Mouse (Mus musculus) activated CD4-positive, CD25-positive, alpha-beta regulatory T cell, adult 4 months (primary cell): ENCODE data around the gene Gtf2a1l. TPM values are rescaled to one million over a fixed set of nuclear protein-coding genes. Genes with fewer than 3 reads are reported as not detected.

Experiments
- ATAC-seq: one replicate; pipeline ENCODE4 v1.8.0; 2017
- polyA plus RNA-seq, 2 experiments: library from polyadenylated mRNA; unstranded; fragments of 100-300 nt; shearing (Covaris generic); gene quantifications; one replicate each; pipeline ENCODE4 v1.2.1; 2017

Gtf2a1l gene
- polyA plus RNA-seq, 2 experiments from 2014 or later = 0.61 TPM; not detected in 1

DNA sequence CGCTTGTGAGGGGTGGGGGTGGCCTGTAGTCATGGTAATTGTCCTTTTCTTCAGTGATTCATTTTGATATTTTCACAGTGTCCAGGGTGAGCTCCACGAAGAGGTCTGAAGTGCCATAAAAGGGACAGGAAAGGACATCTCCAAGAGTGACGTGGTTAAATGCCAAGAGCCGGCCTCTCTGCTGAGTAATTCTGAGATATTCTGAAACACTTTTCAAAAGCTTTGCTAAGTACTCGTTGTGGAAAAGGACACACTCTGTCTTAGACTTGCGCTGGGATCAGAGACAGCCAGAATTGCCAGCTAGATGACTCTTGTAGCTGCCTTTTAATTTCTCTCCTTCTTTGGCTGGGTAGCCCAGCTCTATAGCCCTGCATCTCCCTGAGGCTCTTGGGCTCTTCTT lies 9.9 kb upstream of the Gtf2a1l start:
- no peak for ATAC-seq

DNA sequence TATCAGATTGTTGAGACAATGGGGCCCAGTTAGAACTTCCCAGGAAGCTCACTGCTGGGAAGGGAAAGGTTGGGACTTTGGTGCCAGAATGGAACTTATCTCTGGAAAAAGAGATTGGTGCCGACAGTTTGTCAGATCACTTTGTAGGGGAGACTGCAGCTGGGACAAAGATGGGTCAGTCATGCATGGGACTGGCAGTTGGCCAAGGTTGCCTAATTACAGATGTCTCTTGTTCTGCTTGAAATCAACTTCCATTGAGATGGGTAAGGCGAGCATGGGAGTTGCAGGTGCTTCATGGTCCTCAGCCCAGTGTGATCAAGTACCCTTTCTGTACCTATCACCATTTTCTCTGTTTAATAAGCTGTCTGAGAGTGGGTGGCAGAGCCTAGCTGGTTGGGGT lies 2.4 kb upstream of the Gtf2a1l start:
- ATAC-seq = no peak

DNA sequence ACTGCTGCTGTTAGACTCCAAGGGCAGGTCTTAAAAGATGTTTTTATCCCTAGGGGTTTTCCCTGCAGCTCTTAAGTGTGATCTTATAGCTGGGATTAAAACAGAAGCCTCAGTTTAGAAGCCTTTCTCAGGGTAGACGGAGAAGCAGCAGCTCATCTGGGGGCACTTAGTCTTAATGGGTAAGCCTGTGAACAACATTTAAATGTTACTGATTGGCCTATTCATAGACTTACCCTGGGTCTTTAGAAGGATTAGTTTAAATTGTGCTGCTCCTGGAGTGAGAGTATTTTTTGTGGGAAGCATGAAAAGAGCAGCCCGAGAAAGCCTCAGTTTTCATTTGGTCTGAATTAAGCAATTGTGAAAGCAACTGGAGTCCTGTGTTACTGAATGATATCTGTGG lies 1.5 kb downstream of the Gtf2a1l start:
- no peak for ATAC-seq

DNA sequence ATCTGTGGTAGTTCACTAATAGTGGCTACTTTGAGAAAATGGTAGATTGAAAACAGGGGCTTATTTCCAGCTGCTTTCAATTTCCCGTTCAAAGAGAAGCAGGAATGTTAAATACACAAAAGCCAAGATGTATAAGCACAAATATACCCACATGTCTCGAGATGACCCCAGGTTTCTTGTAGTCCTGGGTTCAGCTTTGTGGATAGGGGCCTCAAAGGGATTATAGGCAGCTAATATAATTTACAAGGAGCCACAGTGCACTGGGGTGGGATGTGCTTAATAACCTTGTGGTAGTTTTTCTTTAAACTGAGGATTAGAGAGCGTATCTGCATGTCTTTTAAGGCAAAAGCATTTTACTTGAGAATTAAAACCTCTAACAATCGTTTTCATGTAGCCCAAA lies 2.3 kb downstream of the Gtf2a1l start:
- no peak for ATAC-seq

DNA sequence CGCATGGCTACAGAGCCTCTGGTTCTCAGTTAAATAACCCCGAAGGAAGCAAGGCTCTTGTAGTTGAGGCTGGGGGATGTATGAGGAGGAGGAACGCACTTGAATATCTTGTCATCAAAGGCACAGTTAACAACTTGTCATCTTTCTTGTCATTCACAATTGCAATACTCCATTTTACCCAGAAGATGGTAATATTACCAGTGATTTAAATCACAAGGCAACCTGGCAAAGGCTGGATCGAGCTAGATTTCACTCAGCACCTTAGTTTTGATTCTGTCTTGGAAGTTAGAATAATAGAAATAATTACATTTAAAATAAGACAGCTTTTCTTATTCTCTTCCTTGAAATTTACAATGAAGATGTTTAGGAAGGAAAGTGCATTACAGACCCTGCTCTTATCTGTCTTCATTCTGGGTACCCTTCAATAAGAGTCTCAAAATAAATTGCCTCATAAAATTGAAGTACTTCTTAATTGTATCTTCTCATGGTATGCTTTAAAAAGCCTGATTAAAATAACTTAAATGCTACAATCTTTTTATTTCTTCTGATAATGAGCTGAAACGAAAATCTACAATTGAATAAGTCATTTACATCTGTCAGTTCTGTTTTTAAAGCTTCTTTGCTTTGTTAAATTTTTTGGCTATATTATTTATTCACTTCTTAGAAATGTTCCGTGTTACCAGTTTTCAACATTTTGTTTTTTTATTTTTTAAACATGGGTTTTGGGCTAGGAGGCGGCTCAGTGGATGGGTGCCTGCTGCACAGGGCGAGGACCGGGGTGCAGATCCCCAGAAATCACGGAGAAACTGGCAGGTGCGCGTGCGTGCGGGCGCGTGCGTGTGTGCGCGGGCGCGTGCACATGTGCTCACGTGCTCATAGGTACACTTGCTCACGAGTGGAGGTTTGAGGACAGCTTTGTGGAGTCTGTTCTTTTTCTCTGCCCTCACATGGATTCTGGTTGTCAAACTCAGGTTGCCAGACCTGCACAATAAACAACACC lies 7.2 kb downstream of the Gtf2a1l start:
- ATAC-seq = no peak

DNA sequence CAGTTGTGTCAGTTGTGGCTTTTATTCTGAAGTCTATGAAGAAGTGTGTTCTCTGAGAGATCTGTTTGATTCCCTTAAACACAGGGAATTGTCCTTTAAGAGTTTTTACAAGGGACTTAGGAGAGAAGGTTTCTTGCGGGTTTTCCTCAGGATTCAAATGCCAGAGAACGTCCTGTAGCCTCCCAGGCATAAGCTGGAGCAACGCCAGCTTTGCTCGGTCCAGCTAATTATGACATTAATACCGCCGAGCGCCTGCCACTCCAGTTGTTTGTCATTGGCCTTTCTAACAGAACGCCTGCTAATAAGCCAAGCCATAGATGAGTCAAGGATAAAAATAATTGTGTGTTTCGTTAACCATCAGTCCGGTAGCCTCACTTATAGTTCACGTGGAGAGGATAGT lies 19.8 kb downstream of the Gtf2a1l start:
- no peak for ATAC-seq

DNA sequence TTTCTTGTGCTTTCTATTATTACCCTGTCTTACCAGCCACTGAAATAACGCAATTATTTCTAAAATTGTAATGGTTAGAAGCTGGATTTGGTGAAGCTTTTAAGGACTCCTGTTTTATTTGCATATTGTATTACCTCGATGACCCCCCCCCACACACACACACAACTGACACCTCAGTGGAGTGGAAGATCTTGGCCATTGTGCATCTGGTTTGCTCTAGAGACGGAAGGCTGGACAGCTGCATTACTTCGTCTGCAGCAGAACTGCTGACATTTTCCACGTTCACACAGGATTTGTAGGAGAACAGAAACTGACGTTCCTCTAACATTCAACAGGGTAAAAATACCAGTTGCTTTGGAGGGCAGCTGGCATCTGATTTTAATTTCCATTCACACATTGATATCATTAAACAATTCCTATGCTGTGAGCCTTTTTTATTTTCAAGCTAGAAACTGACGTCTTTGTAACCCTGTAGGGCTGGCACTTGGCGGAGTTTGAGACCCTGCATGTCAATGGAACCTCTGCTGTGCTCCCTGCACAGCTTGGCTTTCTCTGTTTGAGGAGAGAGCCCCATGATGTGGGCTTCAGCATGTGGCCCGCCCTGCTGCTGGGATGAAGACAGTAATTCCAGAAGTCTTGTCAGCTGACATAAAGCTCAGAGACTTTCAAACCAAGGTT lies 28.3 kb downstream of the Gtf2a1l start:
- no peak for ATAC-seq

DNA sequence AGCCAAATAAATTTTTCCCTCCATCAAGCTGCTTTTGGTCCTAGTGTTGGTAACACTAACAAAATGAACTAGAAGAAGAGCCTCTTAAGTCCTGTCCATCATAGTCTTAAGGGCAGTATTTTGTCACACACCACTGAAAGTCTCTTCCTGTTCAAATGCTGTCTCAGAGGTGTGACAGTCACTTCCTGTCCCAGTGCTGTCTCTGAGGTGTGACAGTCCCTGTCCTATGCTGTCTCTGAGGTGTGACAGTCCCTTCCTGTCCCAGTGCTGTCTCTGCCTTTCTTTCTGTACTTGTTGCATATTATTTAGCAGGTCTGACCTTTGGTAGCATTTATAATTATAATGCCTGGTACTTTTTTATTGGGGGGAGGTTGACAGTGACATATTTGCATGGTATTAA lies 32.4 kb downstream of the Gtf2a1l start:
- peak; percentile 63 for ATAC-seq

DNA sequence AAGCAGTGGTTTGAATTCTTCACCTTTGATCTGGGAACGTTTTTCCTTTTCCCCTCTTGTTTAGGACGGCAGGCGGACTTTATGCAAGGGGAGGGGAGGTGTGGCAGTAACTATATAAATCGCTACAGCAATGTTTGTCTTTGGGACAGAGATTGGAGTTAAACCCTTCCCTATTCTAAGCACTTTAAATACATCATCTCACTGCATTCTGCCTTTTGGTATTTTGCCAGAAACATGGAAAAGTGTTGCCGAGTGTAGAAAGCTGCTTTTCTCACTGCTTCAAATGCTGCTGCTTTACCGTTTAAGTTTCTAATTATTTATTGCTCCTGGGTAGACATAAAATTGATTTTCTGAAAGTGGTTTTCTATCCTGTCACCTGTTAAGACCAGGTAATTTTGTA lies 33.9 kb downstream of the Gtf2a1l start:
- ATAC-seq = no peak

DNA sequence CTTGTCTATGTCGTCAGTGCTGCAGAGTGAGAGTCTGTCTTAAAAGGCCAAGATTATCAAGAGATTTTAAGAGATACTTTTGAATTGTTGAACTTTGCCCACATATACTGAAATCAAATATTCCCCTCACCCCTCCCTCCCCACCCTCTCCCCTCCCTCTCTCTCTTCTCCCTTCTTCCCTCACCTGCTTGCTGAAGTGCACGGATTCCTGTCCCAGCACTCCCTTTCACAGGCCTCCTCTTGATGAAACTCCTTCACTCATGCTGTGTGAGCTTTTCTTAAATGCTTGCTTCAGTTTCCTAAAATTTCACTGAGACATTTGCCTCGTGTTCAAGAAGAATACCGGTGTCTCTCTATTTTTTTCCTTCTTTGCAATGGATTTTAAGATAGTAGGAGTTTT lies 34.7 kb downstream of the Gtf2a1l start:
- ATAC-seq = no peak

DNA sequence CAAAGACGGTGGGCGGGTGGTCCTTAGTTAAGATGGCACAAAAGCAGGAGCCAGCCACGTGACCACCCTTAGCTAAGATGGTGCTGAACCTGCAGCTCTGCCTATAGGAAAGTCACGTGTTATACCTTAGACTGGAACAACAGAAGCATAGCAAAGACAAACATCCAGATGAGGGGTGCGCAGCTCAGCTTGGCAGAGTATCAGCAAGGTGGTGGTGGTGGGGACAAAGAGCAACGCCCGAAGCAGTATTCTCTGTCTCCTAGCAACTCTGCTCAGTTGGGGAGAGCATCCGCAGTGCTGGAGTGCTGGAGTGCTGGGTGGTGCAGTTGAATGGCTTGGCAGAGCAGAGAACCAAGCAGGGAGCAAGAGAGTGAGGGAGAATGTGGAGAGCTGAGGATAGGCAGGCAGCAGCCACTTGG lies 37.8 kb downstream of the Gtf2a1l start:
- ATAC-seq = no peak

DNA sequence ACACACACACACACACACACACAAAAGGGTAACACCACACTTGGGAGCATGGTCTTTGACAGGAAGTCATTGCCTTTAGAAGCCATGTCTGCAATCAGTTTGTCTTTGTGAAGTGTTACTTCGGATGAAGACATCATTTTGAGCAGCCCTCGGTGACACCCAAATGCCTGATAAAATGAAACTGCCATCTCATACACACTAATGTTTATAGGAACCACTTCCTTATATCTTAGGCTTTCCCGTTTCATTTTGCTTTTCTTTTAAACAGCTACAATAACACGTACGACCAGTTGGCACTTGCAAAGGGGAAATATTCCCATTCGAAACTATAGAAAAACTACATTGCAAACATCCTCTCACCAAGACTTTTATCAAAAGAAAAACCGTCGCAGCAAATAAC lies 81.2 kb downstream of the Gtf2a1l start:
- ATAC-seq = no peak

DNA sequence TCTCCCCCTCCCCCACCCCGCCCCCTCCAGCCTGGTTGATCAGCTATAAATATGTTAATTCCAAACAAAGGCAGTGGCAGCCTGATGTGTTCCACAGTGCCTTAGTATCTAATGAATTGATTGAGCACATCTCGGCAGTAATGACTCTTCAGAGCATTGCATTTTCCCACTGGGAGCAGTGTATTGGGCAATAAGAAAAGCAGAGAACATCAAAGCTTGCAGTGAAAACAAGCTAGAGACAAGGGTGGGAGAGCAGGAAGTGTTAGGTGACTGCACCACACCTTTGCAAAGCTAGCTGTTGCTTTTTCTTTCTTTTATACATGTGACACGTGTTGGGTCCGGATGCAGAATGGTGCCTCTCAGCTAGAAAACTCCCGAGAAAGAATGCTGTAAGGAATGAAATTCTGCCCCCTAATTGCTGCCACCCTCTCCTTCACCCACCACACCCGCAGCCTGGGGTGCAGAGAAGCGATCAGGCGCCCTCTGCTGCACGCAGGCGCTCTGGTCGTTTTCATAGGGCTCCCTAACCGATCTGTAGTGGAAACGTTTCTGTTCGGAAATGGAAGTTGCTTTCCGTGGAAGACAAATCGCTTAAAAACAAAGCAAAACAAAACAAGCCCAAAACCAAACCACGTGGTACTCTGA lies 84.5 kb downstream of the Gtf2a1l start:
- ATAC-seq = peak; percentile 70

DNA sequence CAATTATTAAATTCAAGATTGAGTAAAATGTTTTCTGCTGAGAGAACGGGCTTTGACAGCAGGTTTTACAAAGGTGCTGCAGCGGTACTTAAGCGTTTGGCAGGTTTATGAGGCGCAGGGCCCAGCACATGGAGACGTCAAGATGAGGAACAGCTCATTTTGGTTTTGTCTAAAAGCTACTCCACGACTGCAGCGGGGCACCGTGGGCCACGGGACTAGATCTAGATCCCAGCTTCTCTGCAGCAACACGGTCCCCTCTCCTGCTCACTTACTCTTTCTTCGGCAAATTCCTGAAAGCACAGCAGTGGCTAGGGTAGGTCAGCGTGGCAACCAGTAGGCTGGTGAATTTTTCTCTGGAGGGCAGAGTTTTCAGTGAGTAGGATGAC lies 85.0 kb downstream of the Gtf2a1l start:
- ATAC-seq = no peak

DNA sequence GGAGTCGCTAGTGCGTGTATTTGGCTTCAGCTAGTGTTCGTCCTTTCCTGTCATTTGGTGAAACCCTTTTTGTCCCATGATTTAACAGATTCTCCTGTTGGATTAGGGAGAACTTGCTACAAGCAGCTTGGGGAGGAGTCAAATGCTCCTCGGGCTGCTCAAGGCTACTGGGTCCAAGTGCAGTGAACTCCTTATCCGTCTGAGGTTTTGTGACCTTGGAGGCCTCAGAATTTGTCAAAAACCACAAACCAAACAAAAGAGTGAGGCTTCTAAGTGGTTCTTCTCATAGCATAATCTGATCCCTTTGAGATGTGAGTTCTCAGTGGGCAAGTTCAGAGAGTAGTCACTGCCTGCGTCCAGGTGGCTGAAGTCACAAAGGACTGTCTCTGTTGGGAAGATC lies 87.3 kb downstream of the Gtf2a1l start:
- no peak for ATAC-seq

DNA sequence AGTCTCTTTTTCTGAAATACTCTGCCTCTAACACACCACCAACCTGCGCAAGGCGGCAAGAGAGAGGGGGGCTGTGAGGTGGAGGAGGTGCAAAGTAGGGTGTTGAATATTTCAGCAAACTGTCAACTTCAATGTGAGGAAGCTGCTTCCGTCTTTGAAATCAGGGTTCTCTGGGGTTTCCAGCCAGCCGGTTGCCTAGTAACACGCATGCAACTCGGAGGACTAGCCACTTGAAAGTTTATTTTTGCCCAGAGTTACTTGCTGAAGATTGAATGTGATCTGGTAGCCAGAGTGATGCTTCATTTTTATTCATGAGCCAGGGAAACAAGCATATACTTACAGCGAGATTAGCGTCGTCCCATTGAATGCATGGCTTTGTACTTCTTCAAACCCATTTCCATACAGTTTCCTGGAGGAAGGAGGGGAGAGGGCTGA lies 89.6 kb downstream of the Gtf2a1l start:
- peak; percentile 62 for ATAC-seq

DNA sequence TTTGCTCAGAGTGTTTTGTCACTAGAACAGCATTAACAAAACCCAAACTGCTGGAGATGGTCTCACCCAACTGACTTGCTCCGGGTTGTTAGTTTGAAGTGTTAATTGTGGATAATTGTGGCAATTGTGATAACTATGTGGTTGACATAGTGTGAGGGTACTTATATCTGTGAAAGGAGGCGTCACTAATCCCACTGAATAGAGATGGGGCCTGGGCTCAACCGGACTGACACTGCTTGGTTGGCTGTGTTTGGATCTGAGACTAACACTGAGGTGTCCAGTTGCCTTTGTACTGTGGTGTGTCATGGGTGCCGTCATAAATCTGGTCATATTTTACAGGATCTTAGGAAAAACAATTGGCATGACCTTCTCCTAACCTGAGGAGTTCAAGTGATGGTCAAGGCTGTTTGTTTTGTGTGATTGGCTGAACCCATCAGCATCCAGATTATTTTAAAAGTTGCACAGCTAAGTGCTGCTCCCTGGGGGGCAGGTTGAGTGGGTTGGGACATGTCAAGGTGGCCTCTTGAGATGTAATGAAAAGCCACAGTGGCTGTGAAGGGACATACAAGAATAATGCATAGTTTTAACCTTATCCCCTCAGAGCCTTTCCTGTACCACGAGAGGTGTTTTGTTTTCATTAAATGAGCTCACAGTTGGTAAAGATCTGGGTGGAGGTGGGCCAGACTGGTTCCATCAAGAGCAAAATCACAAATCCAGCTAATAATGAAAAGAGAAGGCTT lies 95.1 kb downstream of the Gtf2a1l start:
- ATAC-seq = no peak

DNA sequence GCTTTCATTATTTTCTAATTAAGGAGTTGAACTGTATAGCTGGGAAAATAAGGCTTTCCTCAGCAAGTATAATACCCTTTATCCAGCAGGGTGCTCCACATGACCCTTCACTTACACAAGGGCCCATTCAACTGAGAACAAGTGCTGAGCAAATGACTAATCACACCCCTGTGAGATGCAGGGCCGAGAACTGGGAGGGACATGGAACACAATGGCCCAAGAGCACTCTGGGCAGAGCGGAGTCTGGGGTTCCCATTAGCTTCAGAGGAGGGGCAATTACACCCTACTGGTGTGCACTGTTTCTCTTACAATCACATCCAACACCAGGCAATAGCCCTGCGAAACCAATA lies 95.7 kb downstream of the Gtf2a1l start:
- no peak for ATAC-seq
